Mouse (Mus musculus) spleen, postnatal 0 days (tissue): ENCODE measurements around the gene Lypd8. TPM values are rescaled to one million over a fixed set of nuclear protein-coding genes. Genes with fewer than 3 reads are reported as not detected.

Experiments used
- polyA plus RNA-seq: library from polyadenylated mRNA; unstranded; fragments of >200 nt; fragmentation: Nextera tagmentation; extraction: Ambion mirVana; gene quantifications from 2 replicates; pipeline ENCODE4 v1.2.1, GENCODE M21; 2015

Lypd8 gene
- not detected in 2 replicates for polyA plus RNA-seq

GRCm38 (mm10) chr11:58378763-58379278, at the start of gene Lypd8:
TSS of gene Lypd8 (plus strand) at chr11:58379043.

GRCm38 (mm10) chr11:58330276-58331148, 48.3 kb upstream of the Lypd8 start, which contains the start of the genes Zfp672 and Sh3bp5l:
TSS of gene Zfp672 (minus strand) at chr11:58330339.
TSS of gene Sh3bp5l (plus strand) at chr11:58330724.

GRCm38 (mm10) chr11:58420815-58421214, 42.0 kb downstream of the Lypd8 start, which contains the start of gene 1810065E05Rik:
TSS of gene 1810065E05Rik (plus strand) at chr11:58421111.

GRCm38 (mm10) chr11:58432259-58432658, 53.4 kb downstream of the Lypd8 start, which contains the start of gene Gm12253:
TSS of gene Gm12253 (plus strand) at chr11:58432559.

Other genes with a start within 250 kb of the Lypd8 start
- gene Gemin5, start 210.5 kb upstream of the Lypd8 start, polyA plus RNA-seq = 8.9 and 9.6 TPM in 2 replicates
- gene Mrpl22, start 207.4 kb upstream of the Lypd8 start, polyA plus RNA-seq = 97.1 and 109 TPM in 2 replicates
- 8.9 and 12.7 TPM in 2 replicates for gene Igtp, start 179.5 kb upstream of the Lypd8 start, polyA plus RNA-seq
- 4.8 and 7.2 TPM in 2 replicates for gene Irgm2, start 179.4 kb upstream of the Lypd8 start, polyA plus RNA-seq
- 5.0 and 7.1 TPM in 2 replicates for gene 4930438A08Rik, start 104.2 kb upstream of the Lypd8 start, polyA plus RNA-seq
- gene Zfp692, start 72.0 kb upstream of the Lypd8 start, polyA plus RNA-seq = 11.9 and 14.9 TPM in 2 replicates
- 86.8 and 94.5 TPM in 2 replicates for gene Zfp672, start 48.7 kb upstream of the Lypd8 start, polyA plus RNA-seq
- gene Sh3bp5l, start 48.3 kb upstream of the Lypd8 start, polyA plus RNA-seq = 16.8 and 18.7 TPM in 2 replicates
- gene 1810065E05Rik, start 42.1 kb downstream of the Lypd8 start, polyA plus RNA-seq = not detected in 2 replicates
- not detected in 2 replicates for gene Gm12253, start 53.5 kb downstream of the Lypd8 start, polyA plus RNA-seq
- not detected in 2 replicates for gene Lypd9, start 73.9 kb downstream of the Lypd8 start, polyA plus RNA-seq
- not detected in 2 replicates for gene Olfr30, start 83.2 kb downstream of the Lypd8 start, polyA plus RNA-seq
- not detected in 2 replicates for gene Olfr332, start 113.5 kb downstream of the Lypd8 start, polyA plus RNA-seq
- gene Olfr331, start 123.5 kb downstream of the Lypd8 start, polyA plus RNA-seq = not detected in 2 replicates
- gene Olfr330, start 155.8 kb downstream of the Lypd8 start, polyA plus RNA-seq = not detected in 2 replicates
- not detected in 2 replicates for gene Olfr329-ps, start 167.4 kb downstream of the Lypd8 start, polyA plus RNA-seq
- 0.07 TPM in 1 of 2 replicates, not detected in the other for gene Olfr328, start 176.6 kb downstream of the Lypd8 start, polyA plus RNA-seq
- gene Olfr224, start 191.5 kb downstream of the Lypd8 start, polyA plus RNA-seq = not detected in 2 replicates
- not detected in 2 replicates for gene Olfr325, start 198.7 kb downstream of the Lypd8 start, polyA plus RNA-seq
- not detected in 2 replicates for gene Olfr324, start 216.1 kb downstream of the Lypd8 start, polyA plus RNA-seq
- 0.14 and 0.19 TPM in 2 replicates for gene 2210407C18Rik, start 237.0 kb downstream of the Lypd8 start, polyA plus RNA-seq